Mouse (Mus musculus) cerebellum, adult 2 months (tissue): ENCODE measurements around the gene Rps6kc1. TPM values are rescaled to one million over a fixed set of nuclear protein-coding genes. Genes with fewer than 3 reads are reported as not detected.

Source experiments
- DNase-seq, 2 experiments: peaks; one replicate each; pipeline ENCODE4 v3.0.0; 2021
- H3K27ac ChIP-seq: fragments of 200-500 bp; 2 replicates; pipeline ENCODE4 v1.5.1; 2012; ENCODE audit warnings: low read length, control low read depth, inconsistent platforms; ENCODE audit not compliant: insufficient read depth
- H3K27me3 ChIP-seq: fragments of 200-500 bp; 2 replicates; pipeline ENCODE4 v1.6.1; 2012; ENCODE audit warnings: inconsistent platforms, mild to moderate bottlenecking, low read length, moderate library complexity; ENCODE audit not compliant: control insufficient read depth, insufficient read depth
- H3K4me1 ChIP-seq: fragments of 200-500 bp; 2 replicates; pipeline ENCODE4 v1.6.1; 2011; ENCODE audit warnings: low read length; ENCODE audit not compliant: control insufficient read depth, insufficient read depth
- H3K4me3 ChIP-seq: fragments of 200-500 bp; replicated peaks from 2 replicates; pipeline ENCODE3; 2011; ENCODE audit warnings: mild to moderate bottlenecking, low read depth, low read length, control low read depth; ENCODE audit not compliant: insufficient read depth
- CTCF ChIP-seq: fragments of 200-500 bp; IDR thresholded peaks from 2 replicates; pipeline ENCODE4 v1.5.1; 2011; ENCODE audit warnings: low read depth, mild to moderate bottlenecking, control low read depth, low read length, moderate library complexity, borderline replicate concordance; ENCODE audit not compliant: insufficient read depth
- POLR2A ChIP-seq: fragments of 200-500 bp; IDR thresholded peaks from 2 replicates; pipeline ENCODE4 v1.6.1; 2011; ENCODE audit warnings: low read length, control low read depth, borderline replicate concordance; ENCODE audit not compliant: insufficient read depth
- WGBS: fragments of 180-500 bp; shearing (Covaris S2); methylation state at CpG from one replicate; pipeline ENCODE4 v1.1.7; 2018; 5-methylcytosine and 5-hydroxymethylcytosine counted together
- polyA plus RNA-seq: library from polyadenylated mRNA; depleted of rRNA; stranded (reverse); fragments of >200 nt; gene quantifications from 2 replicates; pipeline ENCODE4 v1.2.3, GENCODE M21; 2012

Rps6kc1 gene
- polyA plus RNA-seq, 1 experiment: 24.3 TPM

DNA sequence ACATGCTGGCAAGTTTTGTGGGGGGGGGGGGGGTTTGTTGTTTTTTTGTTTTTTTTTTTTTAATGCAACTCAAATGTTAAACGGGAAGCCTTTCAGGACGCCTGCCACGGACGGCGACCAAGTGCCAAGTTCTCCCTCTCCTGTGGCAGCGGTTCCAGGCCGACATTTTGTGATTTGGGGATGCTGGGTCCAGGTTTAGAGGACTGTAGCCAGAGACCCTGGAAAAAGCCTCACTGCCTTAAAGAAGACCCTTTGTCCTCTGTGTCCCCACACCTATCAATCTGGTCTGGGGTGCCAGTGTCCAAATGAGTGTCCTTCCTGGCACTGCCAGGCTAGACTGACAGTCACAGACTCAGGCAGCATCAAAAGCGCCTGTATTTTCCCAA is 246.1 kb downstream of the Rps6kc1 start:
- no peaks in the 10 kb centered on the region; the same call in 1 of the 2 replicates for H3K4me1 ChIP-seq
- no peak for DNase-seq
- H3K4me3 ChIP-seq: no peak overlapping the region
- H3K27ac ChIP-seq: no peak overlapping the region
- WGBS: 43% methylated on average over 8 of the region's 8 CpGs
- no peak for TF ChIP-seq POLR2A
- no peak for TF ChIP-seq CTCF
- H3K27me3 ChIP-seq: no peaks in the 10 kb centered on the region

DNA sequence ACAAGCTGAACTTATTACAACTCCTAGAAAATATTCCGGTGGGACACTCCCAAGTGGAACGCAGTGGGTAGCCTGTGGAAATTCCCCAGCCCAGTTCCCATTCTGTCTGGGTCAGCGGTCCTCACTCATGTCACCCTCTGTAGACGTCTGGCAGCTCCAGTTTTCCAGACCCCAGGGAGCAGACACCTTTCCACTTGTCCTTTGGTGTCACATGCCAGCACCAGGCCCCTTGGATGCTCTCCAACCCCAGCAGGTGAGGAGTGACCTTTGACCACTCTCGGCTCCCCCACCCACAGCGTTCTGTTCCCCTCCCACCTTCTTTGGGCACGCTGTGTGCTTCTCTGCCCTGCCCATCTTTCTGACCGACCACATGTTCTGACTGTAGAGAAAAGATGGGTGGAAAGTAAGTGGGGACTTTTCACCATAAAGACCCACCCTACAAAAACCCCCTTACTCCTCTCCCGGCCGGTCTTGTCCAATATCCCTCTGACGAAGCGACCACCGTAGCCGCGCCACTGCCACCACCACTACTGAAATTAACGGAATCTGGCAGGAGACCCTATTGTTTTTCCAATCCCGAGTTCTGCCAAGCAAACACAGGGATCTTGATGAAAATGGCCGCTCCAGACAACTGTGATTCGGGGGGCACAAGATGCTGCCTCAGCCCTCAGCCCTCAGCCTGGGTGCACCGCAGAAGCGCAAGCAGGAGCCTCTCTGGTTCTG is 246.6 kb downstream of the Rps6kc1 start:
- TF ChIP-seq POLR2A: no peak
- no peak for TF ChIP-seq CTCF
- Histone ChIP-seq H3K4me1 (no peaks in the 10 kb centered on the region; the same call in 1 of the 2 replicates), H3K27me3 (no peaks in the 10 kb centered on the region), H3K4me3 (no peak overlapping the region), H3K27ac (no peak overlapping the region)
- WGBS: 46% methylated on average over 21 of the region's 21 CpGs
- no peak for DNase-seq

DNA sequence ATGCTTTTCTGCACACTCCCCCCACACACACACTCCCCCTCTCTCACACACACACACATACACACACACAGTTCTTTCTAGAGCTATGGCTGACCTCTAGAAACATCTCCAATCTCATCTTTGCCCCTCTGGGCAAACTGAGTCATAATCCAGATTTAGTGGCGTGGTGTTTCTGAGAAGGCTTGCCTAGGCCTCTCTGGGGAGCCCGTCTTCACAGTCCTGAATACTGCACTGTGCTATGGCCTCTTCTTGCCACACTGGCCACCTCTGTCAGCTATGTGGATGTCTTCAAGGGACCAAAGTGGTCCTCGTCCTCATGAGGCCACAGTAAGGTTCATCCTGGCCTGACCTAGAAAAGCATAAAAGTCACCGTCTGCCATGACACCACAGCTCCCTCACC is 247.6 kb downstream of the Rps6kc1 start:
- TF ChIP-seq CTCF (no peak), POLR2A (no peak)
- Histone ChIP-seq H3K27me3 (no peaks in the 10 kb centered on the region), H3K4me3 (no peak overlapping the region), H3K4me1 (no peaks in the 10 kb centered on the region), H3K27ac (no peak overlapping the region)
- 97% methylated on average over 4 of the region's 4 CpGs for WGBS
- DNase-seq: no peak

DNA sequence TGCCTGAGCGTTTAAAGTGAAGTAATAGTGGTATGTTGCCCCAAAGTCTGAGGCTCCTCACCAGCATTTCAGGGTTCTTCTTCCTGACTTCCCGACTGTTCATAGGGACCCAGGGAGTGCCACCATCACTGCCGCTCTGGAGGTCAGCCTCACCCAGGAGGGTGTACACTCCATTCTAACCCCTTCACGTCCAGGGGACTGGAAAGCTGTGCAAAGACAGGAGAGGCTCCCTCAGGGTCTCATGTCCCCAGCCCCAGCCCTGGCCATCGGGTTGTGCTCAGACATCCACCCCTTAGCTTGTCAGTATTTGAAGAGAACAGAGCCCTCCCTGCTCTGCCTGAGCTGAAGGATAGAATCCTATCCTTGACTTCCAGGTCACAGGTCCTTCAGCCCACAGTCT is 248.8 kb downstream of the Rps6kc1 start:
- no peak for DNase-seq
- H3K4me3 ChIP-seq: no peak overlapping the region
- no peaks in the 10 kb centered on the region for H3K27me3 ChIP-seq
- 88% methylated on average over 5 of the region's 5 CpGs for WGBS
- TF ChIP-seq CTCF: no peak
- no peak overlapping the region for H3K27ac ChIP-seq
- H3K4me1 ChIP-seq: no peaks in the 10 kb centered on the region

DNA sequence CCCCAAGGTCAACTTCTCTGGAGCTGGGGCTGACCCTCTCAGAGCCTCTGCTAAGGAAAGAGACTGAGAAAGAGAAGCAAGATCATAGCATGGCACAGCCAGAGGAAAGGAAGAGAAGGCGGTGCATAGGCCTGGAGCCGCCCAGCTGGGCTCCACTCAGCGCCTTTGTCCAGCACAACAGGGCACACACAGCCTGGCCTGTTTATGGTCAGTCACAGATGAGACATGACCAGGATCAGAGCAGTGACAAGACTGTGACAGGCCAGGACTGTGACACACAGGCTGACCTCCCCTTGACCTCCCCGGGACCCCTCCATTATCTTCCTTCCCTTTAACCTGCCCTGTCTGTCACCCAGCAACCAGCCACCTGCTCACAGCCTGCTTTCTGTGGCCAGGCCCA is 249.8 kb downstream of the Rps6kc1 start:
- no peak for TF ChIP-seq CTCF
- no peak for DNase-seq
- Histone ChIP-seq H3K27me3 (no peaks in the 10 kb centered on the region), H3K4me3 (no peak overlapping the region), H3K27ac (no peak overlapping the region), H3K4me1 (no peaks in the 10 kb centered on the region)
- WGBS: 77% methylated on average over 4 of the region's 4 CpGs

DNA sequence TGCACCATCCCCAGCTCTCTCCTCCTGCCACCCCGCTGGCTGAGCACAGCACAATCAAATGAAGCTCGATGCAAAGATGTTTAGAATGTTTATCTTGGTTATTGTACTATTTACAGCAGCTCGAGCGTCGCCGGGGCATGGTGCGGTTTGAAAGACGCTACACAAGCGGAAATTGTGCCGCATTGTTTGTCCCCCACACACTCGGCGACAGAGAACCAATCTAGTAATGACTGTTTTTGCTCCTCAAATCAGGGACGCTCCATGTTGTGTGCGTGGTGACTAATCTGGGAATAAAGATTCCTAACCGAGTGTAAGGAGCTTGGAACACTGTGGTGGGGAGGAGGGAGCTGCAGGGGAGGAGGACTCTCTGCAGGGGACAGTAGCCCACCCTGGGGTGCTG is 250.3 kb downstream of the Rps6kc1 start:
- 88% methylated on average over 15 of the region's 15 CpGs for WGBS
- Histone ChIP-seq H3K27ac (no peak overlapping the region), H3K27me3 (no peaks in the 10 kb centered on the region), H3K4me3 (no peak overlapping the region), H3K4me1 (no peaks in the 10 kb centered on the region)
- TF ChIP-seq POLR2A (no peak), CTCF (no peak)
- DNase-seq: no peak

DNA sequence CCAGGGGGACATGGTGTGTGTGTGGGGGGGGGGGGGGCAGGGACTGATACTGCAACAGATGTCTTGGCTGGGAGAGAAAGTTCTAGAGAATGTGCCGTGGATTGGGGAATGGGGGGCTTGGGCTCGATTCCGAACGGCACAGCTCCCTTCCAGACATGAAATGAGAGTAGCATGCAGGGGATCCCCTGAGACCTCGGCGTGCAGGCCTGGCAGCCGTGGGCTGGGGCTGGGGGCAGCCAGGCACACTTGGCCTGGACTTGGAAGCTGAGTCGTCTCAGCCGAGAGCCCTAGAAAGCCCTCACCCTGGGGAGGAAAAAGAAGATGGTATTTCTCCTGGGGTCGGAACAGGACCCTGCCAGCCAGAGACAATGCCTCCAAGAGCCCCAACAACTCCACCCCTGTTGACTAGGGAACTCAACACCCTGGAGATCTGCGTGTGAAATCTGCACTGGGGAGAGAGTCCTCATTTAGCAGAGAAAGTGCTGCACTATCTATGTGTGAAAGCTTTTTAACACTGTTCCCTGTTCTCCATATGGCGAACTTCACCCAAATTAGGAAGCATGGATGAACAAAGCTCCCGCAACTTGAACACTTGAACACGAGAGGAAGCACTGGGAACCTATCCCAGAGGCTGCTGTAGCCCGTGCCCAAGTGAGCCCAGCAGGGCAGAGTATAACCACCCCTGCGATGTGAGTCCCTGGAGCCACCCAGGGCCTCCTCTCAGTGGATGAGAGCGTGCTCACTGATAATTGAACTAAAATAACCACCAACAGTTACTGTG is 251.7 kb downstream of the Rps6kc1 start:
- TF ChIP-seq CTCF: no peak
- no peak for TF ChIP-seq POLR2A
- WGBS: 26% methylated on average over 17 of the region's 17 CpGs
- DNase-seq: peak in 1 of 2 experiments; percentile 3
- no peak overlapping the region for H3K4me3 ChIP-seq
- H3K27ac ChIP-seq: no peak overlapping the region
- no peaks in the 10 kb centered on the region for H3K27me3 ChIP-seq
- no peaks in the 10 kb centered on the region; the same call in 1 of the 2 replicates for H3K4me1 ChIP-seq

DNA sequence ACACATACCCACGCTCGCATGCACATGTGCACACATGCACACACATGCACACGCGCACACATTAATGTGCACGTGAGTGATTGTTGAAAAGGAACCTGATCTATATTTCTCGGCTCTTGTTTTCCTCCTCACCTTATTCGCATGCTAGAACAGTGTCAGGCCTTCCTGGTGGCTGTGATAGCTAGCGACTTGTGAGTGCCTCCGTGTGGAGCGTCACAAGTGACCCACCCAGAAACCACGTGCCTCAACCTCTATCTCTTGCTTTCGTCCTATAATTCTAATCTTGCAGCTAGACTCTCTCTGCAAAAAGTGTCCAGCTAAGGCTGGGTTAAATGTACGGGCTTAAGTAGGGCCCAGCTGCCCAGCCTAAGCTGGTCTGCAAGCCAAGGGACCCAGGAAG is 253.3 kb downstream of the Rps6kc1 start:
- no peak for TF ChIP-seq POLR2A
- TF ChIP-seq CTCF: no peak
- no peak for DNase-seq
- Histone ChIP-seq H3K27me3 (no peaks in the 10 kb centered on the region), H3K4me1 (no peaks in the 10 kb centered on the region; the same call in 1 of the 2 replicates), H3K27ac (no peak overlapping the region), H3K4me3 (no peak overlapping the region)
- 93% methylated on average over 13 of the region's 13 CpGs for WGBS
